Comparison of ENCODE assay signal across 8 mouse cellular contexts in genomic region chr19:6987061-6987903, GRCm38 (mm10). TPM values are rescaled to one million over a fixed set of nuclear protein-coding genes. Genes with fewer than 3 reads are reported as not detected.
DNase-seq lines count a peak whose midpoint lies in the region; ATAC-seq and TF ChIP-seq lines count a peak whose summit lies in the region.

Gene Vegfb, minus strand, starts transcription at chr19:6987651.

- ATAC-seq in heart, postnatal 0 days (ENCODE audit: insufficient read depth, low read depth) = peak; percentile 63
- ATAC-seq in lung, embryonic 15.5 days (ENCODE audit: borderline replicate concordance, extremely low read depth, low FRiP score, low TSS enrichment) = peak; percentile 62

- peaks cover 47% of the 10 kb centered on the region for H3K36me3 ChIP-seq in E14TG2a.4 (ENCODE audit: insufficient read depth, low read length)
- peaks cover 36% of the 10 kb centered on the region for H3K36me3 ChIP-seq in forebrain, embryonic 10.5 days (replicated peaks)
- H3K36me3 ChIP-seq in heart, postnatal 0 days (replicated peaks; ENCODE audit: control insufficient read depth, insufficient read depth, low read length) = peaks cover 26% of the 10 kb centered on the region
- H3K36me3 ChIP-seq in lung, embryonic 15.5 days = peaks cover 25% of the 10 kb centered on the region

- TF ChIP-seq CTCF in E14TG2a.4 (conservative IDR thresholded peaks at IDR 0.05; ENCODE audit: low read length) = no peak
- no peak for TF ChIP-seq CTCF in heart, postnatal 0 days (IDR thresholded peaks at IDR 0.05; ENCODE audit: low read depth)
- TF ChIP-seq CTCF in olfactory bulb, adult 2 months (IDR thresholded peaks at IDR 0.05; ENCODE audit: insufficient read depth, low read depth, low read length) = no peak

- H3K27me3 ChIP-seq in E14TG2a.4 (ENCODE audit: insufficient read depth, low read length) = no peaks in the 10 kb centered on the region
- 0 out of 2 replicates have a peak, but pooled peaks cover 3% of the 10 kb centered on the region for H3K27me3 ChIP-seq in forebrain, embryonic 10.5 days (ENCODE audit: poor library complexity, severe bottlenecking)
- H3K27me3 ChIP-seq in heart, postnatal 0 days (ENCODE audit: control insufficient read depth, insufficient read depth, low read length) = no peaks in the 10 kb centered on the region
- H3K27me3 ChIP-seq in lung, embryonic 15.5 days = no peaks in the 10 kb centered on the region

- H3K4me2 ChIP-seq in heart, postnatal 0 days (ENCODE audit: low read depth, low read length) = peak within 1 kb of the TSS; percentile 89
- peak within 1 kb of the TSS; percentile 89 for H3K4me2 ChIP-seq in lung, embryonic 15.5 days

- peak within 1 kb of the TSS; percentile 86 for H3K4me3 ChIP-seq in E14TG2a.4 (replicated peaks; ENCODE audit: low read length)
- peak within 1 kb of the TSS; percentile 95 for H3K4me3 ChIP-seq in forebrain, embryonic 10.5 days
- peak within 1 kb of the TSS; percentile 93 for H3K4me3 ChIP-seq in heart, postnatal 0 days (ENCODE audit: low read depth, low read length)
- H3K4me3 ChIP-seq in lung, embryonic 15.5 days = peak within 1 kb of the TSS; percentile 93
- peak within 1 kb of the TSS; percentile 74 for H3K4me3 ChIP-seq in olfactory bulb, adult 2 months (ENCODE audit: insufficient read depth, low read depth, low read length)

- H3K9ac ChIP-seq in heart, postnatal 0 days (replicated peaks; ENCODE audit: low read depth, low read length) = peak within 1 kb of the TSS; percentile 93
- peak within 1 kb of the TSS; percentile 95 for H3K9ac ChIP-seq in lung, embryonic 15.5 days

- TF ChIP-seq EP300 in heart, postnatal 0 days (IDR thresholded peaks at IDR 0.05; ENCODE audit: low read depth) = 0 out of 2 replicates have a peak, but pooled peaks have one; percentile 11

- WGBS in forebrain, embryonic 10.5 days = under 1% methylated on average over 85 of the region's 85 CpGs
- WGBS in heart, postnatal 0 days = under 1% methylated on average over 55 of the region's 85 CpGs
- WGBS in lung, embryonic 15.5 days = under 1% methylated on average over 64 of the region's 85 CpGs
- WGBS in olfactory bulb, adult 2 months = under 1% methylated on average over 82 of the region's 85 CpGs

- peak within 1 kb of the TSS; percentile 97 for H3K27ac ChIP-seq in forebrain, embryonic 10.5 days
- H3K27ac ChIP-seq in heart, postnatal 0 days (ENCODE audit: low read depth) = peak within 1 kb of the TSS; percentile 99
- peak within 1 kb of the TSS; percentile 92 for H3K27ac ChIP-seq in lung, embryonic 15.5 days
- peak within 1 kb of the TSS; percentile 61 for H3K27ac ChIP-seq in olfactory bulb, adult 2 months (ENCODE audit: insufficient read depth, low read depth, low read length)

- no peak for TF ChIP-seq POLR2A in olfactory bulb, adult 2 months (IDR thresholded peaks at IDR 0.05; ENCODE audit: insufficient read depth, low read depth, low read length)

- H3K9me3 ChIP-seq in E14TG2a.4 (ENCODE audit: low read length) = no peaks in the 10 kb centered on the region
- no peaks in the 10 kb centered on the region for H3K9me3 ChIP-seq in forebrain, embryonic 10.5 days
- no peaks in the 10 kb centered on the region for H3K9me3 ChIP-seq in heart, postnatal 0 days (replicated peaks; ENCODE audit: control insufficient read depth, low read length)
- no peaks in the 10 kb centered on the region for H3K9me3 ChIP-seq in lung, embryonic 15.5 days

- DNase-seq in brain, adult 2 months (ENCODE audit: low read depth, low spot score) = peak; percentile 67
- peak; percentile 60 for DNase-seq in forebrain, embryonic 10.5 days (ENCODE audit: extremely low spot score, low spot score)
- DNase-seq in heart, postnatal 0 days (ENCODE audit: low spot score) = peak; percentile 69
- peak; percentile 77 to 83 for DNase-seq in kidney, postnatal 4 days
- DNase-seq in urinary bladder, postnatal 14 days (ENCODE audit: low spot score) = peak; percentile 68

- H3K4me1 ChIP-seq in E14TG2a.4 (replicated peaks; ENCODE audit: low read depth, low read length) = peaks cover 83% of the 10 kb centered on the region
- peaks cover 62% of the 10 kb centered on the region for H3K4me1 ChIP-seq in forebrain, embryonic 10.5 days
- H3K4me1 ChIP-seq in heart, postnatal 0 days (ENCODE audit: control insufficient read depth, insufficient read depth) = peaks cover 15% of the 10 kb centered on the region; the same call in 1 of the 2 replicates
- peaks cover 26% of the 10 kb centered on the region for H3K4me1 ChIP-seq in lung, embryonic 15.5 days
- peaks cover 13% of the 10 kb centered on the region for H3K4me1 ChIP-seq in olfactory bulb, adult 2 months (ENCODE audit: control insufficient read depth, insufficient read depth, low read length)

RNA-seq across cellular contexts. Expression of gene Vegfb, which starts in this region (rescaled TPM):
- polyA plus RNA-seq in forebrain, embryonic 10.5 days (2016; fragmentation: Nextera tagmentation; extraction: Ambion mirVana) = 31.0 and 32.9 TPM in 2 replicates
- total RNA-seq in heart, postnatal 0 days (2014; rRNA removed; ENCODE audit: low replicate concordance) = 74.8 and 122 TPM in 2 replicates
- polyA plus RNA-seq in heart, postnatal 0 days (2015; fragmentation: Nextera tagmentation; extraction: Ambion mirVana) = 193 and 194 TPM in 2 replicates
- polyA plus RNA-seq in lung, embryonic 15.5 days (2015; fragmentation: Nextera tagmentation; extraction: Ambion mirVana) = 42.9 and 48.7 TPM in 2 replicates
- not detected in 2 replicates for polyA plus RNA-seq in olfactory bulb, adult 2 months (2012; ENCODE audit: insufficient read depth, insufficient read length, low replicate concordance, missing spikeins)

Comparison
In these comparisons a context has a peak if more than half of its experiments do, and no peak if none do; other contexts are left out.
1. Peak in every context shown above with its lines: DNase-seq, ATAC-seq, H3K4me3 ChIP-seq and H3K27ac ChIP-seq.